Mouse (Mus musculus) heart, embryonic 13.5 days (tissue): ENCODE measurements around the gene Sox5. TPM values are rescaled to one million over a fixed set of nuclear protein-coding genes. Genes with fewer than 3 reads are reported as not detected.

Experiments used
- ATAC-seq: fragments of 200-750 bp; cut with Nextera tagmentation; 2 replicates; pipeline ENCODE4 v1.8.0; 2017; ENCODE audit warnings: moderate TSS enrichment; ENCODE audit not compliant: insufficient number of reproducible peaks, low FRiP score, low TSS enrichment; ENCODE audit errors: extremely low read depth
- H3K27ac ChIP-seq: fragments of 300-500 bp; sonication (generic); replicated peaks from 2 replicates; pipeline ENCODE4 v1.5.1; 2015; ENCODE audit warnings: moderate library complexity, mild to moderate bottlenecking, inconsistent platforms
- H3K27me3 ChIP-seq: fragments of 300-500 bp; sonication (generic); replicated peaks from 2 replicates; pipeline ENCODE4 v1.6.1; 2015; ENCODE audit warnings: mild to moderate bottlenecking, inconsistent platforms
- H3K36me3 ChIP-seq: fragments of 300-500 bp; sonication (generic); 2 replicates; pipeline ENCODE4 v1.6.1; 2015; ENCODE audit warnings: mild to moderate bottlenecking, inconsistent platforms
- H3K4me1 ChIP-seq: fragments of 300-500 bp; sonication (generic); 2 replicates; pipeline ENCODE4 v1.6.1; 2015; ENCODE audit warnings: inconsistent platforms
- H3K4me2 ChIP-seq: fragments of 300-500 bp; sonication (generic); 2 replicates; pipeline ENCODE4 v1.6.1; 2015; ENCODE audit warnings: inconsistent platforms, mild to moderate bottlenecking, moderate library complexity
- H3K4me3 ChIP-seq: fragments of 300-500 bp; sonication (generic); 2 replicates; pipeline ENCODE4 v1.5.1; 2015; ENCODE audit warnings: moderate library complexity, mild to moderate bottlenecking, inconsistent platforms
- H3K9ac ChIP-seq: fragments of 300-500 bp; sonication (generic); 2 replicates; pipeline ENCODE4 v1.6.1; 2015; ENCODE audit warnings: inconsistent platforms, mild to moderate bottlenecking, moderate library complexity
- H3K9me3 ChIP-seq: fragments of 300-500 bp; sonication (generic); 2 replicates; pipeline ENCODE4 v1.6.1; 2016; ENCODE audit warnings: inconsistent platforms
- WGBS: fragments of 180-500 bp; shearing (Covaris S2); methylation state at CpG from one replicate; pipeline ENCODE4 v1.1.7; 2015; ENCODE audit warnings: mixed read lengths; 5-methylcytosine and 5-hydroxymethylcytosine counted together
- polyA plus RNA-seq: library from polyadenylated mRNA; unstranded; fragments of >200 nt; fragmentation: Nextera tagmentation; extraction: Ambion mirVana; gene quantifications from 2 replicates; pipeline ENCODE4 v1.2.1, GENCODE M21; 2015

Gene Sox5
- polyA plus RNA-seq, 1 experiment from 2014 or later = 12.1 TPM

DNA sequence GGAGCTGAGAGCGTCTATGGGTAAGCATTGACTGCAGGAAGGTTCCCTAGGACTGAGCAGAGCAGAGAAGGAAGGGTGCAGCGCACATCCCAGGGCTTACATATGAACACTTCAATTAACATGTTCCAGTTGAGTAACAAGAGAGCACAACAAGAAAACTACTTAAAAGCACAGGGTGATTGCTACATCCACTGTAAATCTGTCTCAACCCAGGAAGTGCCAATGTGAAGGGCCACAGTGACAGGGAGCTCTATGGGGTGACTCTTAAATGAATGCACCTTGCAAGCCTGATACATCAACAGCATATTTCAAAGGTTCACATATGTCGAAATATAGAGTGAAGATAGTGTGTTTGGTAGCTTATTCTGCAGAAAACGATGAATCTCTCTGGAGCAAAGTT, 880.9 kb downstream of the Sox5 start:
- H3K27ac ChIP-seq = no peak overlapping the region
- H3K4me3 ChIP-seq = no peak overlapping the region
- H3K4me2 ChIP-seq = no peak overlapping the region
- no peaks in the 10 kb centered on the region for H3K27me3 ChIP-seq
- ATAC-seq = no peak
- no peak overlapping the region for H3K9ac ChIP-seq
- no peaks in the 10 kb centered on the region for H3K9me3 ChIP-seq
- H3K36me3 ChIP-seq = no peaks in the 10 kb centered on the region
- 90% methylated on average over 4 of the region's 4 CpGs for WGBS
- H3K4me1 ChIP-seq = no peaks in the 10 kb centered on the region

DNA sequence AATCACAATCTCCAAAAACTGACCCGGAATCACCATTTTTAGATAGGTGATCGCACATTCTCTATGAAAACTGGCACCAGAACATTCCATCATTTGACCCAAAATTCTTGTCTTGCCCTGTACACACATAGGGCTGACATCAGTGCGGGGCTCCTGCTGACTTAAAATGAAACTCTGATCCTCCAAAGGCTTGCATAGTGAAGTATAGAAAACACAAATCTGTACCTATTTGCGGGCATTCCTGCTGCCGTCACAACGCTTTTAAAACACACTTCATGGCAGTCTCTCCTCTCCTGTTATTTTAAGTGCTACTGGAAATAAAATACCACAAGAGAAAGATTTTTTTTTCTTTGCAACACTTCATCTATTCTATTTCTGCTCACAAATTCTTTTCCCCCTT, 886.7 kb downstream of the Sox5 start:
- Histone ChIP-seq H3K9ac (no peak overlapping the region), H3K27ac (no peak overlapping the region), H3K4me3 (no peak overlapping the region), H3K9me3 (no peaks in the 10 kb centered on the region), H3K4me1 (no peaks in the 10 kb centered on the region), H3K4me2 (no peak overlapping the region), H3K36me3 (no peaks in the 10 kb centered on the region), H3K27me3 (no peaks in the 10 kb centered on the region)
- ATAC-seq = no peak
- WGBS = 86% methylated on average over 6 of the region's 6 CpGs

GRCm38 (mm10) chr6:143892869-143893268, 888.9 kb downstream of the Sox5 start:
- H3K9ac ChIP-seq = no peak overlapping the region
- 81% methylated on average over 2 of the region's 2 CpGs for WGBS

DNA sequence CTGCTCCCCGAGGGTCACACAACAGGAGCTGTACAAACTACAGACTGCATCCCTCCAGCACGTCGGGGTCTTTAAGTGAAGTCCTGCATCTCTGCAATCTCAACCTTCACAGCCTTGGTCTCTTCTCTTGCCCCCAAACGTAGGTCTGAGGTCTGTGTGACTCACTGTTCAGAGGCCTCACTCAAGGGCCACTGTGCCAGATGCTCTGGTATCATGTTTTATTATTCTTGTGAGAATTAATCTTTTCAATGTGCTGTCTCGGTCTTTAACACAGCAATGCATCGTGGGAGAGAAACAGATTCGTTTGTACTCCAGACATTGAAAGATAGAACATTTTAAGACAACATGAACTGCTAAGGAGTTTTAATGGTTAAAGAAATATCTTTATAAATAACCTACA, 893.2 kb downstream of the Sox5 start:
- Histone ChIP-seq H3K9me3 (no peaks in the 10 kb centered on the region), H3K27ac (no peak overlapping the region), H3K4me2 (no peak overlapping the region), H3K9ac (no peak overlapping the region), H3K27me3 (no peaks in the 10 kb centered on the region), H3K4me1 (no peaks in the 10 kb centered on the region), H3K4me3 (no peak overlapping the region), H3K36me3 (no peaks in the 10 kb centered on the region)
- no peak for ATAC-seq
- WGBS = 69% methylated on average over 7 of the region's 7 CpGs

More at GRCm38 (mm10) chr6:143892869-143893268, 888.9 kb downstream of the Sox5 start:
- no peak overlapping the region for H3K4me2 ChIP-seq
- no peaks in the 10 kb centered on the region for H3K27me3 ChIP-seq
- no peaks in the 10 kb centered on the region for H3K9me3 ChIP-seq
- ATAC-seq = no peak
- H3K36me3 ChIP-seq = no peaks in the 10 kb centered on the region
- no peaks in the 10 kb centered on the region for H3K4me1 ChIP-seq
- no peak overlapping the region for H3K27ac ChIP-seq
- H3K4me3 ChIP-seq = no peak overlapping the region

GRCm38 (mm10) chr6:143878525-143878924, 903.3 kb downstream of the Sox5 start:
- Histone ChIP-seq H3K27me3 (no peaks in the 10 kb centered on the region), H3K27ac (no peak overlapping the region), H3K4me3 (no peak overlapping the region), H3K9ac (no peak overlapping the region), H3K9me3 (no peaks in the 10 kb centered on the region), H3K4me2 (no peak overlapping the region), H3K36me3 (no peaks in the 10 kb centered on the region), H3K4me1 (no peaks in the 10 kb centered on the region)
- 68% methylated on average over 6 of the region's 6 CpGs for whole genome bisulfite sequencing
- no peak for ATAC-seq

DNA sequence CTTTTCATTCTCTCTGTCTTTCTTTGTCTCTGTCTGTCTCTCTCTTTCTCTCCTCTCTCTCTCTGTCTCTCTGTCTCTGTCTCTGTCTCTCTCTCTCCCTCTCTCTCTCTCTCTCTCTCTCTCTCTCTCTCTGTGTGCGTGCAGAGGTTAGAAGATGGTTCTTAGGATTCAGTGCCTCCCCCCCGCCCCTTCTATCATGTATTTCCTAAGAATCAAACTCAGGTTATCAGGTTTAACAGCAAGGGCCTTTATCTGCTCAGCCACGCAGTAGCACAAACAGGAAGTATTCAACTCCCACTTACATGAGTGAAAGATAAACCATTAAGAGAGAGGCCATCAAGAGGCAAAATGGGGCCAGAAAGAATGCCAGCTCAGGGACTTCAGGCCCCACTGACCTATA, 913.0 kb downstream of the Sox5 start:
- Histone ChIP-seq H3K4me2 (no peak overlapping the region), H3K27me3 (0 out of 2 replicates have a peak, but pooled peaks cover 5% of the 10 kb centered on the region), H3K27ac (no peak overlapping the region), H3K4me1 (peaks cover 42% of the 10 kb centered on the region), H3K36me3 (no peaks in the 10 kb centered on the region), H3K9me3 (no peaks in the 10 kb centered on the region), H3K4me3 (no peak overlapping the region), H3K9ac (no peak overlapping the region)
- WGBS = 47% methylated on average over 3 of the region's 3 CpGs
- ATAC-seq = no peak

- no peak overlapping the region for H3K4me2 ChIP-seq
- ATAC-seq = no peak
- H3K36me3 ChIP-seq = no peaks in the 10 kb centered on the region
- no peak overlapping the region for H3K4me3 ChIP-seq
- no peak overlapping the region for H3K9ac ChIP-seq
- no peaks in the 10 kb centered on the region for H3K9me3 ChIP-seq
- 68% methylated on average over 3 of the region's 3 CpGs for WGBS
- no peak overlapping the region for H3K27ac ChIP-seq
- H3K4me1 ChIP-seq = peaks cover 47% of the 10 kb centered on the region
- H3K27me3 ChIP-seq = 0 out of 2 replicates have a peak, but pooled peaks cover 11% of the 10 kb centered on the region
Observed at GRCm38 (mm10) chr6:143868155-143868685, 913.6 kb downstream of the Sox5 start.

DNA sequence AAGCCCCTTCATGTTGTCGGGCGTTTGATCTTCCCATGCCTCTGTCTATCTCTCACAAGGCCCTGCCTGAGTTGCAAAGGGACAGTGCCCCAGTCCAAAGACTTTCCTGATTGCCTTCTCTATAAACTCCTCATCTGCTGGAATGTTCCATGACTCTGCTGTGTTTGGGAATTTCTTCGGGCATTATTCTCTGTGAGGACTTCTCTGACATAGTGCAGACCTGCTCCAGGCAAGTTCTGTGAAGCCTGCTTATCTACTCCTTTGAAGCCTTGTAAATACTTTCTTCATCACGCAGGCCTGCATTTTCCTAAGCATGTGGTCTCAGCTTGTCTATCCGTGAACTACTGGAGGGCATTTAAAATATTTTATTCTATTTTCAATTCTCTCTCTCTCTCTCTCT, 914.7 kb downstream of the Sox5 start:
- Histone ChIP-seq H3K9ac (no peak overlapping the region), H3K9me3 (no peaks in the 10 kb centered on the region), H3K27ac (peak overlapping the region; percentile 67), H3K4me2 (peak overlapping the region; percentile 29), H3K36me3 (no peaks in the 10 kb centered on the region), H3K27me3 (peaks cover 23% of the 10 kb centered on the region; the same call in 1 of the 2 replicates), H3K4me3 (no peak overlapping the region), H3K4me1 (peaks cover 56% of the 10 kb centered on the region)
- 10% methylated on average over 5 of the region's 5 CpGs for WGBS
- ATAC-seq = no peak

- H3K4me1 ChIP-seq = peaks cover 56% of the 10 kb centered on the region
- 24% methylated on average over 9 of the region's 9 CpGs for WGBS
- H3K9me3 ChIP-seq = no peaks in the 10 kb centered on the region
- peak overlapping the region; percentile 67 for H3K27ac ChIP-seq
- H3K9ac ChIP-seq = no peak overlapping the region
- no peak for ATAC-seq
- peak overlapping the region; percentile 29 for H3K4me2 ChIP-seq
- no peaks in the 10 kb centered on the region for H3K36me3 ChIP-seq
- no peak overlapping the region for H3K4me3 ChIP-seq
- H3K27me3 ChIP-seq = peaks cover 24% of the 10 kb centered on the region; the same call in 1 of the 2 replicates
Observed at GRCm38 (mm10) chr6:143866566-143866965, 915.2 kb downstream of the Sox5 start.

- Histone ChIP-seq H3K4me1 (peaks cover 43% of the 10 kb centered on the region), H3K36me3 (no peaks in the 10 kb centered on the region), H3K4me2 (no peak overlapping the region), H3K27me3 (peaks cover 50% of the 10 kb centered on the region), H3K27ac (0 out of 2 replicates have a peak overlapping the region, but pooled peaks have one; percentile 5), H3K4me3 (no peak overlapping the region), H3K9ac (no peak overlapping the region), H3K9me3 (no peaks in the 10 kb centered on the region)
- 50% methylated on average over 6 of the region's 6 CpGs for WGBS
- no peak for ATAC-seq
Observed at GRCm38 (mm10) chr6:143862611-143863110, 919.1 kb downstream of the Sox5 start.

GRCm38 (mm10) chr6:143860036-143860435, 921.7 kb downstream of the Sox5 start:
- 75% methylated on average over 7 of the region's 7 CpGs for WGBS
- Histone ChIP-seq H3K36me3 (no peaks in the 10 kb centered on the region), H3K4me3 (no peak overlapping the region), H3K27me3 (peaks cover 74% of the 10 kb centered on the region), H3K9me3 (no peaks in the 10 kb centered on the region), H3K4me2 (no peak overlapping the region), H3K9ac (no peak overlapping the region), H3K4me1 (peaks cover 24% of the 10 kb centered on the region), H3K27ac (no peak overlapping the region)
- no peak for ATAC-seq

DNA sequence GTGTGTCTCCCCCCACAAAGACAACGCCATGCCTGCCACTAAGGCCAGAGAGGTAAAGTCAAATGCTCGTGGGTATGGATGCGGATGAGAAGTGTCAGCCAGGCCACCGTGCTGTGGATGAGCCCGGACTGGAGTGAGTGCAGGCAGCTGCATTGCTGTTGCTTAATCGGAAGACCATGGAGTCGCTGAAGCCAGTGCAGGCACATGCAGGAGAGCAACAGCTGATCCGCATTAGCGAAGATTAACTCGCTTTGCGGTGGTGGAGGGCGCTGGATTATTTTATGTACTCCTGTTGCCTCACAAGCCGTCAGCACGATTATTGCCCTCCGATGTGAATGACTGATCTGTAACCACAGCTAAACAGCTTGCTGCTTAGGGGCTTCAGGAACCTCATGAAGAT, 922.2 kb downstream of the Sox5 start:
- no peak for ATAC-seq
- Histone ChIP-seq H3K9ac (no peak overlapping the region), H3K4me2 (no peak overlapping the region), H3K4me3 (no peak overlapping the region), H3K27ac (no peak overlapping the region), H3K9me3 (no peaks in the 10 kb centered on the region), H3K36me3 (no peaks in the 10 kb centered on the region), H3K4me1 (peaks cover 19% of the 10 kb centered on the region), H3K27me3 (peaks cover 78% of the 10 kb centered on the region)
- WGBS = 79% methylated on average over 15 of the region's 15 CpGs
